Mouse (Mus musculus) adrenal gland, adult (tissue): ENCODE data around the gene Kcnj2.
A peak's percentile ranks its signal among the peaks of the same experiment; 100 is the strongest.

Experiments
- DNase-seq, 2 experiments: peaks; one replicate each; pipeline ENCODE4 v3.0.0; 2022 to 2023; ENCODE audit warnings: low spot score in 1 of 2; ENCODE audit not compliant: inconsistent age in 2 of 2

Gene Kcnj2

GRCm38 (mm10) chr11:111065635-111066298 lies at the start of gene Kcnj2:
Kcnj2 (plus strand) TSS chr11:111066164.
- DNase-seq = peak; percentile 96 to 99

GRCm38 (mm10) chr11:111016206-111016605 lies 49.8 kb upstream of the Kcnj2 start:
- DNase-seq = no peak

DNA sequence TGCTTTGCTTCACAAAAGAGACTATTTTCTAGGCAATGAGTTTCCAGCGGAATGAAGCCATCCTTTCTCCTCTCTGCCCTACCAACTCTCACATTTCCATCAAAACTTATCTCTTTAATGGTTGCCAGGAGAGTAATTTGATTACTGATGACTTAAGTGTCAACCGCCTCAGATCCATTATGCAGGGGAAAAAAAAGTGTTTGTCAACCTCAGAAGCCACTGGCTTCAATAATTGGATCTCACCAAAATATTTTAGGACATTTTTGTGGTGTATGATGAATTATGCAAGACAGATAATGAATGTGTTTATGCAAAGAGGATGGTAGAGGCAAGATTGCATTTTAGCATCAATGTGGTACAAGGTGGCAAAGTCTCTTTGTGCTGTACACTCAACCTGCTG lies 45.8 kb upstream of the Kcnj2 start:
- no peak for DNase-seq

- no peak for DNase-seq
These were observed 43.2 kb upstream of the Kcnj2 start for GRCm38 (mm10) chr11:111022681-111023281.

DNA sequence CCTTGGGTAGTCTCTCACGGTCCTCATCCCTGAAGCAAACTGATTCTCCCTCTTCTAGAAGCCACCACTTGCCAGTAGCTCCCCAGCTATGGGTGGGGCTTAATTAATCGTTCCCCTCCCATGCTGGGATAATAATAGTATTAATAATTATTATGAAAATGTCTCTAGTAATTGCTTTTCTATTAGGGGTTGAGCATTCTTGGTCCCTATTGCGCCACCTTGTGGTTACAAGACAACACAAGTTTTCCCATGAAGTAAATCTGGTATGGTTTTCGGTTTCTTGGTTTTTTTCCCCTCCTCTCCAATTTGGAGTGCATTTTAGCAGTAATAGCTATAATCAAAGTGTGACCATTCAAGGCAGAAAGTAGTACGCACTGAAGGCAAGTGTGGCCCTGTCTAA lies 23.8 kb upstream of the Kcnj2 start:
- peak in 1 of 2 experiments; percentile 76 for DNase-seq

GRCm38 (mm10) chr11:111043298-111043697 lies 22.7 kb upstream of the Kcnj2 start:
- no peak for DNase-seq

- peak in 1 of 2 experiments; percentile 47 for DNase-seq
These were observed 11.7 kb upstream of the Kcnj2 start for GRCm38 (mm10) chr11:111054252-111054651.

DNA sequence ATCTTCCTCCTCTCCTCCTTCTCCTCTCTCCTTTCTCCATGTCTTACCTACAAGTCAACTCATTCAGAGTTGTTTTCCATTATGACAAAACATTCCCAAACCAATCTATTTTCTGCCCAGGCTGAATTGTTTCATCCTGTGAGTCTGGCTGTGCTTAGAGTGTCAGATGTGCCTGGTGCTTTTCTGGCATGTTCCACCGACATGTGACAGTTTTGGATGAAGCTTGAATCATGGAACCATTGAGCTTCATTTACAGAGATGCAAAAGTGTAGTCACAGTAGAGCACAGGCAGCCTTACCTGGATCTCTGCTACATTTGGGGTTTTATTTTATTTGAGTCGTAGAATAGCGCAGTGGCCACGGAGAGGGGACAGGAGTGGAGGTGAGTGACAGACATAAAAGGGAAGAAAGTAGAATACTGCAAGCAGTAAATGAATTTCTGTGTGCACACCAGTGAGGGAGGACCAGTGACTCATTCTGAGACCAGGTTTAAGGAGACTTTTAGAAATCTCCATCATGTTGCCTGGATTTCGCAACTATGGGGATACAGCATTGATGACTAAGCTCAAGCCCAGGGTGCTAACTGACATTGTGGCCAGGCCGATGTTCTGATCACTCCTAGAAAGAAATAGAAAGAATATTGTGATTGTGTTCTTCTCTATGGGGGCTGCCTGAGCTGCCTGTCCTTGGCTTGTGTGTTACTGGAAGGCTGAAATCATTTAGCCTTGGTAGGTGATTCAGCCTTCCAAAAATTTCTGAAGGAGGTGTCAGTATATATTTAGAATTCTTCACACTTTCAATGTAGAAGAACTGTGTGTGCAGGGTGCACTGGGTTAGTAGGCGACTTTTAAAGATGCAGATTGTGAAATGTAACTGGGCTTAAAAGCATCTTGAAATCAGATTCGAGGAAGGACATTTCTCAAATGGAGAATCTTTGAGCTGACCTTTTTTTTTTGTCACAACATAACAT lies 10.8 kb upstream of the Kcnj2 start:
- peak in 1 of 2 experiments; percentile 44 for DNase-seq

GRCm38 (mm10) chr11:111056030-111056429 lies 9.9 kb upstream of the Kcnj2 start:
- DNase-seq = peak in 1 of 2 experiments; percentile 66

DNA sequence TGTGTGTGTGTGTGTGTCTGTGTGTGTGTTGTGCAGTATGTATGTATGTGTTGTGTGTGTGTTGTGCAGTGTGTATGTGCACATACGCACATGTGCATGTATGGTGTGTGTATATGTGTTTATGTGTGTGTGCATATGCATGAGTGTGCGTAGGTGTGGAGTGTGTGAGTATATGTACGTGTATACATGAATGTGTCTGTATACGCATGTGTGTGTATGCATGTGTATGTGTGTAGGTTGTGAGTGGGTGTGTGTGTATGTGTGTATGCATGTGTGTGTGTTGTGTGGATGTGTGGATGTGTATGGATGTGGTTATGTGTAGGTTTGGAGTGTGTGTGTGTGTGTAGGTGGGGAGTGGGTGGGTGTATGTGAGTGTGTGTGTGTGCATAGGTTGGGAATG lies 8.5 kb upstream of the Kcnj2 start:
- no peak for DNase-seq

GRCm38 (mm10) chr11:111059440-111059839 lies 6.5 kb upstream of the Kcnj2 start:
- DNase-seq = no peak

DNA sequence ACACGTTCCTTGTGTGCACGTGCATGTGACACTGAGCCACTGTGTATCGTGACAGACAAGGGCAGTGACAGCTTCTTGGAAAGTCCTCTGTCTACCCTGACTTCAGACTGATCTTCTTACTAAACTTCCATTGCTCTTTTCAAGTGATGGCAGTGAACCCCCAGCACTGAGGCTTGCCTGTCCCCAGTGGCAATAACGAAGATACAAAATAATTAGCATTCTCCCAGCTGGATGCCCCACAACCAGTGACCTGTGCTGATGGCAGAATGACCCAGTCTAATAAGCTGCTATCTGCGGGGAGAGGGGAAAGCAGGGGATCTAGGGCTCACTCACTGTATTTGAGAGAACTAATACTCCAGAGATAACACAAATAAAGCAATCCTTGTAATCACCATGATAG lies 5.7 kb upstream of the Kcnj2 start:
- no peak for DNase-seq

- DNase-seq = peak; percentile 53 to 85
These were observed 1.0 kb upstream of the Kcnj2 start for GRCm38 (mm10) chr11:111064751-111065527.

DNA sequence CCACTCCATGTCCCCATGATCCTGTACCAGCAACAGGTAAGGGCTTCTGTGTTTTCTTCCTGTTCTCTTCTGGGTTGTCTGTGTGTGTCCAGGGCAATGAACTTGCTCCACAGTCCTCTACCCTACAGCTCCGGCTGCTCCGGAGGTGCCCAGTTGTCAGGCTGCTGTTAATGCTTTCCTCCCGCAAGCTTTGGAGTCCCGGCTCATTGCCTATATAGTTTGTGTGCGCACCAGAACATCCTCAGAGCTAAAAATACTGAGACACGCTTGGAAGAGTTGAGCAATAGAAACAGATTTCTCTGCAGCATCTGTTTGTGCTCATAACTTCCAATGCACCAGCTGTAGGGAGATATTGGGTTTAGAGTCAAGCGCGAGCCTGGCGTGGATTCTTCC lies 331 bp downstream of the Kcnj2 start:
- no peak for DNase-seq

- DNase-seq = peak in 1 of 2 experiments; percentile 39
These were observed 1.8 kb downstream of the Kcnj2 start for GRCm38 (mm10) chr11:111067787-111068186.

GRCm38 (mm10) chr11:111070460-111070859 lies 4.5 kb downstream of the Kcnj2 start:
- DNase-seq = no peak

DNA sequence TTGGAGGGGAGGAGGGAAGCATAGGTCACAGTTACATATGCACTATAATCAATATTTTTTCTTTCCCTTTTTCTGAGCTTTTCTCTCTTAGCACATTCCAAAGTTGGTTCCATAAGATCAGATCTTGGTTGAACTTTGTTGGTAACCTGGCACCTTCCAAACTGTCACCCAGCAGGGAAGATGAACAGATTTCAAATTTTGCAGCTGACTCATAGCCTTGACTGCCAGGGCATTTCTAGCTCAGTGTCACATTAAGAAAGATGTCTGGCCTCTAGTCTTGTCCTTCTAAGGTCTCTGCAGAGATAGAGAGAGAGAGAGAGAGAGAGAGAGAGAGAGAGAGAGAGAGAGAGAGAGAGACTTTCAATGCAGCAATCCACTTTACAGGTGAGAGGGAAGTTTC lies 8.2 kb downstream of the Kcnj2 start:
- DNase-seq = peak; percentile 33 to 78

- no peak for DNase-seq
These were observed 12.1 kb downstream of the Kcnj2 start for GRCm38 (mm10) chr11:111078107-111078506.

DNA sequence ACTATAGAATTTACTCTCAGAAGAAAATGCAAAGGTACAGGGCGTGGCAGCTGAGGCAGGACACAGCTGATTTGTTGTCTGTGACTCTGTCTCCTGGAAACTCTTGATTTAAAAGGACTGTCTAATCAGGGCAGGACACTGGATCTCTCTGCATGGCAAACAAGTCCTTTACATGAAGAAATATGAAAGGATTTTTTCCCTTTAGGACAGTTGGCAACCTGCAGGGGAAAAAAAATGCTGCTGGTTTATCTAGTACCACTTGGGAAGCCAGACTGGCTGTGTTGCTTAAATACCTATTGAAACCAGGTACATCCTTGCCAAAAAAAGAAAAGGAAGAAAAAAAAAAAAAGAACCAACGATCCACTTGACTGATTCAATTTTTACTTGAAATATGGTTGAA lies 17.0 kb downstream of the Kcnj2 start:
- DNase-seq = no peak

DNA sequence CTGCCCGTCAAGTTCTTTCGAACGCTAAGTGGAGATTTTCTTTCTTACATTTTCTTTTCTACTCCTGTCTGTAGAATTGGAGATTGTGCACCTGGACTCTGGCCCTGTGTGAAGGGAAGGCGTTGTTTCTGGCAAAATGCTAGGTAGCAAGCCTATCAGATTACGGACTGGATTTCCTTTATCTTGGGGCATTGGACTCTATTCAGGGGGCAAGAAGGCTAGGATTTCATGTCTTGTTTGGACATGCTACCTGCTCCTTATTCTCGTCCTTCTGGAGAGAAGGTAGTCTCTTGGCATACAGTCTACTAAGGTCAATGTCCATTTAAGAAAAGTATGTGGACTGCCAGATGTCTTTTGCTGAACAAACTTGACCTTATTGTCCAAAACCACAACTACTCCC lies 21.0 kb downstream of the Kcnj2 start:
- DNase-seq = no peak

GRCm38 (mm10) chr11:111088226-111088625 lies 22.3 kb downstream of the Kcnj2 start:
- no peak for DNase-seq
